Mouse (Mus musculus): ENCODE data around the gene Fam160a2. TPM values are rescaled to one million over a fixed set of nuclear protein-coding genes. Genes with fewer than 3 reads are reported as not detected.

Gene Fam160a2
- polyA plus RNA-seq, 1 experiment, result 16.4 TPM

GRCm38 (mm10) chr7:105406322-105406721 is 6.5 kb upstream of the Fam160a2 start:
- no peak for TF ChIP-seq MAX (IDR thresholded peaks at IDR 0.05; ENCODE audit: low read depth)
- TF ChIP-seq POLR2A (IDR thresholded peaks at IDR 0.05; ENCODE audit: insufficient read length, low read depth), result no peak
- TF ChIP-seq MYOD1 (IDR thresholded peaks at IDR 0.05; ENCODE audit: control insufficient read depth in 1 of 3, insufficient read length in 2 of 3, low read depth in 2 of 3), result no peak
- TF ChIP-seq TCF3 (IDR thresholded peaks at IDR 0.05; ENCODE audit: insufficient read length, low read depth), result no peak
- TF ChIP-seq TCF12 (IDR thresholded peaks at IDR 0.05; ENCODE audit: insufficient read depth, poor library complexity, severe bottlenecking), result no peak
- TF ChIP-seq USF1 (IDR thresholded peaks at IDR 0.05; ENCODE audit: low read depth), result no peak
- no peak for TF ChIP-seq POLR2AphosphoS2 (IDR thresholded peaks at IDR 0.05; ENCODE audit: insufficient read length, low read depth)
- no peak for TF ChIP-seq CEBPB (IDR thresholded peaks at IDR 0.05; ENCODE audit: insufficient read depth, poor library complexity, severe bottlenecking)
- TF ChIP-seq REST (IDR thresholded peaks at IDR 0.05; ENCODE audit: insufficient read depth, insufficient read length), result no peak
- no peak for TF ChIP-seq E2F4 (IDR thresholded peaks at IDR 0.05; ENCODE audit: insufficient read depth)
- no peak for TF ChIP-seq SRF (IDR thresholded peaks at IDR 0.05; ENCODE audit: control insufficient read depth, insufficient read length, low read depth)
- TF ChIP-seq MYOG (IDR thresholded peaks at IDR 0.05; ENCODE audit: control insufficient read depth in 1 of 3, insufficient read depth in 1 of 3, insufficient read length in 2 of 3, low read depth in 2 of 3), result no peak
- Histone ChIP-seq H3K79me2 (ENCODE audit: control insufficient read depth, insufficient read depth) (no peaks in the 10 kb centered on the region), H3ac (ENCODE audit: control insufficient read depth, insufficient read length) (no peak overlapping the region), H3K4me2 (ENCODE audit: low read depth) (no peak overlapping the region), H3K36me3 (ENCODE audit: control insufficient read depth, insufficient read depth) (no peaks in the 10 kb centered on the region), H3K4me3 (no peak overlapping the region), H3K27me3 (ENCODE audit: control insufficient read depth, insufficient read depth, insufficient read length) (peaks cover 4% of the 10 kb centered on the region)

GRCm38 (mm10) chr7:105404268-105404667 is 4.4 kb upstream of the Fam160a2 start, which contains the start of gene Cnga4:
Gene Cnga4 (plus strand): TSS chr7:105404568.
- H3K36me3 ChIP-seq (ENCODE audit: control insufficient read depth, insufficient read depth), result no peaks in the 10 kb centered on the region
- H3K4me3 ChIP-seq, result no peak within 1 kb of the TSS
- H3K79me2 ChIP-seq (ENCODE audit: control insufficient read depth, insufficient read depth), result peaks cover 4% of the 10 kb centered on the region
- no peak within 1 kb of the TSS for H3ac ChIP-seq (ENCODE audit: control insufficient read depth, insufficient read length)
- H3K27me3 ChIP-seq (ENCODE audit: control insufficient read depth, insufficient read depth, insufficient read length), result no peaks in the 10 kb centered on the region
- H3K4me2 ChIP-seq (ENCODE audit: low read depth), result no peak within 1 kb of the TSS
- TF ChIP-seq POLR2AphosphoS2 (IDR thresholded peaks at IDR 0.05; ENCODE audit: insufficient read length, low read depth), result no peak
- no peak for TF ChIP-seq USF1 (IDR thresholded peaks at IDR 0.05; ENCODE audit: low read depth)
- TF ChIP-seq REST (IDR thresholded peaks at IDR 0.05; ENCODE audit: insufficient read depth, insufficient read length), result no peak
- TF ChIP-seq SRF (IDR thresholded peaks at IDR 0.05; ENCODE audit: control insufficient read depth, insufficient read length, low read depth), result no peak
- no peak for TF ChIP-seq TCF12 (IDR thresholded peaks at IDR 0.05; ENCODE audit: insufficient read depth, poor library complexity, severe bottlenecking)
- no peak for TF ChIP-seq TCF3 (IDR thresholded peaks at IDR 0.05; ENCODE audit: insufficient read length, low read depth)
- TF ChIP-seq MYOG (IDR thresholded peaks at IDR 0.05; ENCODE audit: control insufficient read depth in 1 of 3, insufficient read depth in 1 of 3, insufficient read length in 2 of 3, low read depth in 2 of 3), result no peak
- TF ChIP-seq MAX (IDR thresholded peaks at IDR 0.05; ENCODE audit: low read depth), result no peak
- TF ChIP-seq MYOD1 (IDR thresholded peaks at IDR 0.05; ENCODE audit: control insufficient read depth in 1 of 3, insufficient read length in 2 of 3, low read depth in 2 of 3), result no peak
- TF ChIP-seq E2F4 (IDR thresholded peaks at IDR 0.05; ENCODE audit: insufficient read depth), result no peak
- TF ChIP-seq CEBPB (IDR thresholded peaks at IDR 0.05; ENCODE audit: insufficient read depth, poor library complexity, severe bottlenecking), result no peak
- no peak for TF ChIP-seq POLR2A (IDR thresholded peaks at IDR 0.05; ENCODE audit: insufficient read length, low read depth)

DNA sequence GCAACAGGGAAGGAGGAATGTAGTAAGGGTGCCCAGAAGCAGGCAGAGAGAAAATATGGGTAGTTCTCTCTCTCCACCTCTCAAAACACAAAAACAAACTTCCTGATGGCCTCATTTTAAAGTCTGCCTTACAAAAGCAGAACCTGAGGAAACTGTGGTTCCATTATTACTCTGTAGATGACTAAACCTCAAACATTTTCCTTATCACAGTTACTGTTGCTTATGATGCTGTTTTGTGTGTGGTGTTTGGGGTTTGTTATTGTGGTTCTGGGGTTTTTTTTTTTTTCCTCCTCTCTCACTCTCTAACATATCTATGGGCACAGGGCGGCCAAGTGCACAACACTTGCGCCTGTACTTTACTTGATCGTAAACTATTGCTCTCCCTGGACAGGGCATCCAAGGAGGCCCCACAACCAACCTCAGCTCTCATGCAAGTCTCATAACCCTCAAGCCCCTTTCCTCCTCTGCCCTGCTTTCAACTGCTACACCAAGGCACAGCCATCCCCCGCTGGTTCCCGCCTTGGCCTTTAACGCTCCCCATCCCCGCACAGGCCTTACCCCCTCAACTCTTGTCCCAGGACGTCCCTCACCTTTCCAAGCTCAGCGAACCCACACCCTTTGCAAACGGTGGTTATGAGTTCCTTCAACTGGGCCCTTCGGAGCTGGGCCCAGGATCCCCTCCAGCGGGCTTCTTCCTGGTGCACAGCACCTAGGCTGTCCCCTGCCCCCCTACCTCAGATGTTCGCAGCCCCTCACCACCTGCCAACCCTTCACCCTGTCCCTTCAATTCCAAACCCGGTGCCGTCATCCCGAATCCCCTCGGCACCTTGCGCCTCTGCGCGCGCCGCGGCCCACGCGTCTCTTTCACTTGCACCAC is 558 bp downstream of the Fam160a2 start:
- peaks cover 36% of the 10 kb centered on the region for H3K79me2 ChIP-seq (ENCODE audit: control insufficient read depth, insufficient read depth)
- peak overlapping the region; percentile 72 for H3K4me2 ChIP-seq (ENCODE audit: low read depth)
- peaks cover 5% of the 10 kb centered on the region for H3K36me3 ChIP-seq (ENCODE audit: control insufficient read depth, insufficient read depth)
- peak overlapping the region; percentile 40 for H3K4me3 ChIP-seq
- TF ChIP-seq TCF12 (IDR thresholded peaks at IDR 0.05; ENCODE audit: insufficient read depth, poor library complexity, severe bottlenecking) (no peak), SRF (IDR thresholded peaks at IDR 0.05; ENCODE audit: control insufficient read depth, insufficient read length, low read depth) (no peak)
- H3K27me3 ChIP-seq (ENCODE audit: control insufficient read depth, insufficient read depth, insufficient read length), result no peaks in the 10 kb centered on the region
- H3ac ChIP-seq (ENCODE audit: control insufficient read depth, insufficient read length), result peak overlapping the region; percentile 80

- TF ChIP-seq E2F4 (IDR thresholded peaks at IDR 0.05; ENCODE audit: insufficient read depth) (no peak), POLR2A (IDR thresholded peaks at IDR 0.05; ENCODE audit: insufficient read length, low read depth) (no peak), SRF (IDR thresholded peaks at IDR 0.05; ENCODE audit: control insufficient read depth, insufficient read length, low read depth) (no peak), USF1 (IDR thresholded peaks at IDR 0.05; ENCODE audit: low read depth) (no peak), MYOG (IDR thresholded peaks at IDR 0.05; ENCODE audit: control insufficient read depth in 1 of 3, insufficient read depth in 1 of 3, insufficient read length in 2 of 3, low read depth in 2 of 3) (no peak), MAX (IDR thresholded peaks at IDR 0.05; ENCODE audit: low read depth) (no peak), TCF3 (IDR thresholded peaks at IDR 0.05; ENCODE audit: insufficient read length, low read depth) (no peak), POLR2AphosphoS2 (IDR thresholded peaks at IDR 0.05; ENCODE audit: insufficient read length, low read depth) (no peak), CEBPB (IDR thresholded peaks at IDR 0.05; ENCODE audit: insufficient read depth, poor library complexity, severe bottlenecking) (no peak), REST (IDR thresholded peaks at IDR 0.05; ENCODE audit: insufficient read depth, insufficient read length) (no peak), TCF12 (IDR thresholded peaks at IDR 0.05; ENCODE audit: insufficient read depth, poor library complexity, severe bottlenecking) (no peak), MYOD1 (IDR thresholded peaks at IDR 0.05; ENCODE audit: control insufficient read depth in 1 of 3, insufficient read length in 2 of 3, low read depth in 2 of 3) (no peak)
- peaks cover 9% of the 10 kb centered on the region for H3K36me3 ChIP-seq (ENCODE audit: control insufficient read depth, insufficient read depth)
Measured at GRCm38 (mm10) chr7:105396126-105396525, 3.7 kb downstream of the Fam160a2 start.

More at GRCm38 (mm10) chr7:105396126-105396525, 3.7 kb downstream of the Fam160a2 start:
- Histone ChIP-seq H3K27me3 (ENCODE audit: control insufficient read depth, insufficient read depth, insufficient read length) (no peaks in the 10 kb centered on the region), H3K79me2 (ENCODE audit: control insufficient read depth, insufficient read depth) (peaks cover 36% of the 10 kb centered on the region), H3K4me2 (ENCODE audit: low read depth) (no peak overlapping the region), H3K4me3 (no peak overlapping the region), H3ac (ENCODE audit: control insufficient read depth, insufficient read length) (no peak overlapping the region)

All from myocyte (in vitro differentiated cells).